ENCODE assay signal across 10 mouse cellular contexts in genomic region chr10:19939282-19939705, GRCm38 (mm10). TPM values are rescaled to one million over a fixed set of nuclear protein-coding genes. Genes with fewer than 3 reads are reported as not detected.
DNase-seq lines count a peak whose midpoint lies in the region; ATAC-seq and TF ChIP-seq lines count a peak whose summit lies in the region.
"Had no signal": no experiment of that assay in that cellular context is flagged by ENCODE, and none has a peak within 500 bp of the region (broad histone marks: within the 10 kb centered on the region; RNA-seq: fewer than 3 reads in every experiment).

No protein-coding gene starts in this region.

- DNase-seq in urinary bladder, adult 2 months (ENCODE audit: low spot score), result peak; percentile 30
- DNase-seq in urinary bladder, postnatal 25 days (ENCODE audit: low spot score), result no peak
- peak; percentile 62 for DNase-seq in kidney, adult 18-20 months
- no peak for DNase-seq in frontal cortex, adult 2 months (ENCODE audit: extremely low spot score in 1 of 2, low spot score in 1 of 2)
- DNase-seq in gastrocnemius, adult 8-10 months (ENCODE audit: low spot score in 2 of 2), result no peak
- DNase-seq in hindbrain, postnatal 0 days (ENCODE audit: low spot score), result no peak

- H3K27me3 ChIP-seq in intestine, embryonic 16.5 days (replicated peaks; ENCODE audit: control insufficient read depth, insufficient read depth, low read length), result no peaks in the 10 kb centered on the region
- H3K27me3 ChIP-seq in hindbrain, postnatal 0 days (ENCODE audit: insufficient read depth, low read length), result no peaks in the 10 kb centered on the region
- H3K27me3 ChIP-seq: heart, embryonic 12.5 days had no signal

- no peaks in the 10 kb centered on the region for H3K36me3 ChIP-seq in macrophage (ENCODE audit: inconsistent target)
- no peaks in the 10 kb centered on the region for H3K36me3 ChIP-seq in intestine, embryonic 16.5 days (ENCODE audit: control insufficient read depth, insufficient read depth, low read length)
- H3K36me3 ChIP-seq in hindbrain, postnatal 0 days (ENCODE audit: insufficient read depth, low read length), result no peaks in the 10 kb centered on the region
- H3K36me3 ChIP-seq: heart, embryonic 12.5 days; midbrain, embryonic 10.5 days had no signal

- peaks cover 72% of the 10 kb centered on the region for H3K79me2 ChIP-seq in macrophage (ENCODE audit: inconsistent target)

- H3K9me3 ChIP-seq in intestine, embryonic 16.5 days (ENCODE audit: control insufficient read depth, low read length), result no peaks in the 10 kb centered on the region
- H3K9me3 ChIP-seq in hindbrain, postnatal 0 days (ENCODE audit: low read length), result no peaks in the 10 kb centered on the region
- H3K9me3 ChIP-seq: heart, embryonic 12.5 days; midbrain, embryonic 10.5 days had no signal

- no peak overlapping the region for H3K9ac ChIP-seq in intestine, embryonic 16.5 days (ENCODE audit: low read depth, low read length)
- H3K9ac ChIP-seq in hindbrain, postnatal 0 days (replicated peaks; ENCODE audit: low read length), result no peak overlapping the region
- H3K9ac ChIP-seq: heart, embryonic 12.5 days had no signal

- H3K4me3 ChIP-seq in macrophage (ENCODE audit: inconsistent target), result peak overlapping the region; percentile 7; the same call in 1 of the 2 replicates
- no peak overlapping the region for H3K4me3 ChIP-seq in intestine, embryonic 16.5 days (ENCODE audit: low read length)
- no peak overlapping the region for H3K4me3 ChIP-seq in hindbrain, postnatal 0 days (ENCODE audit: low read length)
- H3K4me3 ChIP-seq: heart, embryonic 12.5 days; midbrain, embryonic 10.5 days had no signal

- TF ChIP-seq CTCF in hindbrain, postnatal 0 days (IDR thresholded peaks at IDR 0.05; ENCODE audit: low read depth), result no peak

- H3K4me1 ChIP-seq in intestine, embryonic 16.5 days (ENCODE audit: control insufficient read depth, insufficient read depth, low read length), result peaks cover 24% of the 10 kb centered on the region
- no peaks in the 10 kb centered on the region; the same call in 1 of the 2 replicates for H3K4me1 ChIP-seq in hindbrain, postnatal 0 days (ENCODE audit: insufficient read depth, low read length)

- ATAC-seq in intestine, embryonic 16.5 days, result no peak
- ATAC-seq in hindbrain, postnatal 0 days, result no peak

- H3K27ac ChIP-seq in macrophage, result peak overlapping the region; percentile 69
- no peak overlapping the region for H3K27ac ChIP-seq in intestine, embryonic 16.5 days (ENCODE audit: low read length)
- H3K27ac ChIP-seq in hindbrain, postnatal 0 days, result no peak overlapping the region
- H3K27ac ChIP-seq: midbrain, embryonic 10.5 days had no signal

- no peak overlapping the region for H3K4me2 ChIP-seq in intestine, embryonic 16.5 days (ENCODE audit: low read depth, low read length)
- H3K4me2 ChIP-seq in hindbrain, postnatal 0 days (ENCODE audit: low read depth, low read length), result no peak overlapping the region
- H3K4me2 ChIP-seq: heart, embryonic 12.5 days had no signal

- WGBS in macrophage (ENCODE audit: missing documents), result 0% methylated on average over 8 of the region's 8 CpGs
- WGBS in intestine, embryonic 16.5 days, result 62% methylated on average over 8 of the region's 8 CpGs
- 54% methylated on average over 8 of the region's 8 CpGs for WGBS in hindbrain, postnatal 0 days

RNA-seq across cellular contexts. Expression of gene Map3k5, which starts 5.0 kb away (rescaled TPM):
- 20.6 and 23.3 TPM in 2 replicates for polyA plus RNA-seq in urinary bladder, adult 2 months (2012; rRNA removed)
- 100 to 1,000 TPM in 3 of 26 experiments, 10 to 100 TPM in 23; 16.6 to 274 (median 35.8) TPM for total RNA-seq in macrophage (2018; cell fraction: chromatin; rRNA removed)
- total RNA-seq in macrophage (2018; cell fraction: cytosol; rRNA removed), result 10 to 100 TPM in 2 of 26 experiments, 1 to 10 TPM in 24; 3.2 to 20.8 (median 5.8) TPM
- total RNA-seq in macrophage (2018; cell fraction: nucleus; rRNA removed), result 100 to 1,000 TPM in 2 of 26 experiments, 10 to 100 TPM in 24; 10.1 to 158 (median 19.9) TPM
- polyA plus RNA-seq in macrophage (2018), result 3.9 to 8.3 TPM (median 6.0 TPM) in 3 replicates
- 10.5 and 10.9 TPM in 2 replicates for polyA plus RNA-seq in frontal cortex, adult 2 months (2012; rRNA removed)
- 1 to 10 TPM; 6.0 to 8.3 (median 6.6) TPM for total RNA-seq in gastrocnemius, adult 8-10 months (2022)
- 1.2 and 1.4 TPM in 2 replicates for polyA plus RNA-seq in intestine, embryonic 16.5 days (2015; fragmentation: Nextera tagmentation; extraction: Ambion mirVana)
- total RNA-seq in hindbrain, postnatal 0 days (2014; rRNA removed), result 4.6 and 5.5 TPM in 2 replicates
- polyA plus RNA-seq in hindbrain, postnatal 0 days (2015; fragmentation: Nextera tagmentation; extraction: Ambion mirVana), result 0.91 and 1.4 TPM in 2 replicates

RNA-seq across cellular contexts. Expression of gene Pex7, which starts 31.8 kb away (rescaled TPM):
- polyA plus RNA-seq in urinary bladder, adult 2 months (2012; rRNA removed), result 29.6 and 38.2 TPM in 2 replicates
- total RNA-seq in macrophage (2018; cell fraction: chromatin; rRNA removed), result 10 to 100 TPM; 15.7 to 50.8 (median 38.1) TPM
- total RNA-seq in macrophage (2018; cell fraction: cytosol; rRNA removed), result 10 to 100 TPM; 14.3 to 21.9 (median 18.0) TPM
- 10 to 100 TPM; 10.2 to 34.4 (median 20.5) TPM for total RNA-seq in macrophage (2018; cell fraction: nucleus; rRNA removed)
- polyA plus RNA-seq in macrophage (2018), result 9.7 to 17.6 TPM (median 16.0 TPM) in 3 replicates
- polyA plus RNA-seq in frontal cortex, adult 2 months (2012; rRNA removed), result 31.8 and 36.1 TPM in 2 replicates
- total RNA-seq in gastrocnemius, adult 8-10 months (2022), result 10 to 100 TPM; 20.6 to 25.0 (median 24.3) TPM
- 51.4 and 57.0 TPM in 2 replicates for polyA plus RNA-seq in intestine, embryonic 16.5 days (2015; fragmentation: Nextera tagmentation; extraction: Ambion mirVana)
- 30.6 and 40.6 TPM in 2 replicates for total RNA-seq in hindbrain, postnatal 0 days (2014; rRNA removed)
- 39.7 and 44.6 TPM in 2 replicates for polyA plus RNA-seq in hindbrain, postnatal 0 days (2015; fragmentation: Nextera tagmentation; extraction: Ambion mirVana)

Comparison
In these comparisons a context has a peak if more than half of its experiments do, and no peak if none do; other contexts are left out.
1. DNase-seq: peak in urinary bladder, adult 2 months (single experiment) and kidney, adult 18-20 months (single experiment); none in urinary bladder, postnatal 25 days (single experiment), frontal cortex, adult 2 months (0 of 2), gastrocnemius, adult 8-10 months (0 of 2) and hindbrain, postnatal 0 days (single experiment).